Mouse (Mus musculus): ENCODE measurements around the gene Tjp2.

DNA sequence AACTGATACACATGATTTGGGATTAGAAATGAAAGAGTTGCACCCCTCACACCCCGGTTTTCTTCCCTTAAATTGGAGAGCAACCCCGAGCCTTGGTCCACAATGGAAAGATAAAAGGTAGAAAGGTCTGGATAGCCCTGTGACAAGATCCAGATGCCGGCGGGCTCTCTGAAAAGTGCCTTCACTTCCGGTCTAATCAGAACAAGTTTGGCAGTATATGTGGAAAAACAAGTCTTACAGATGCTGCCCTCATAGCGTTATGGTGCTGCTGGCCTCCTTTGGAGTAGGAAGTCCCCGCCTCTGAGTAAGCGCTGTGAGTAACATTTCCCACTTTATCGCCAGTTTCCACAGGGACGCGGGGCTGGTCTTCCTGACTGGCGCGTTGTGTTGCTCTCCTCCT is 49.9 kb downstream of the Tjp2 start:
- TF ChIP-seq CTCF (IDR thresholded peaks at IDR 0.05; ENCODE audit: low read depth) (no peak), EP300 (optimal IDR thresholded peaks at IDR 0.05) (no peak)

Measured in stomach, postnatal 0 days (tissue).